Mouse (Mus musculus) liver, adult 2 months (tissue): ENCODE results near the gene Adk.

Experiments used
- CTCF ChIP-seq: fragments of 200-500 bp; IDR thresholded peaks from 2 replicates; pipeline ENCODE4 v1.5.1; 2011; ENCODE audit warnings: low read depth, low read length, control low read depth
- POLR2A ChIP-seq: fragments of 200-500 bp; IDR thresholded peaks from 2 replicates; pipeline ENCODE4 v1.6.1; 2011; ENCODE audit warnings: low read length, control low read depth; ENCODE audit not compliant: insufficient read depth; ENCODE audit errors: extremely low read depth

GRCm38 (mm10) chr14:21013800-21014334 is 38.5 kb upstream of the Adk start:
- no peak for TF ChIP-seq POLR2A
- TF ChIP-seq CTCF: no peak
